11 mouse cellular contexts compared by ENCODE assay signal in genomic region chr2:27045979-27046770, GRCm38 (mm10). TPM values are rescaled to one million over a fixed set of nuclear protein-coding genes. Genes with fewer than 3 reads are reported as not detected.
A peak's percentile ranks its signal among the peaks of the same experiment; 100 is the strongest.
DNase-seq lines count a peak whose midpoint lies in the region; ATAC-seq and TF ChIP-seq lines count a peak whose summit lies in the region.
"Had no signal": no experiment of that assay in that cellular context is flagged by ENCODE, and none has a peak within 500 bp of the region (broad histone marks: within the 10 kb centered on the region; RNA-seq: fewer than 3 reads in every experiment).

No protein-coding gene starts in this region.

- TF ChIP-seq POLR2A in heart, adult 2 months (IDR thresholded peaks at IDR 0.05; ENCODE audit: insufficient read depth, low read depth, low read length): peak; percentile 36; the same call in 1 of the 2 replicates
- TF ChIP-seq POLR2A in kidney, adult 2 months (IDR thresholded peaks at IDR 0.05; ENCODE audit: low read depth, low read length): no peak

- H3K9me3 ChIP-seq in heart, embryonic 12.5 days (replicated peaks): no peaks in the 10 kb centered on the region
- no peaks in the 10 kb centered on the region for H3K9me3 ChIP-seq in forebrain, embryonic 11.5 days (ENCODE audit: control insufficient read depth, low read length)

- H3K36me3 ChIP-seq in heart, adult 2 months (ENCODE audit: control insufficient read depth, insufficient read depth, low read length): no peaks in the 10 kb centered on the region
- no peaks in the 10 kb centered on the region for H3K36me3 ChIP-seq in heart, embryonic 12.5 days
- no peaks in the 10 kb centered on the region for H3K36me3 ChIP-seq in kidney, adult 2 months (ENCODE audit: control insufficient read depth, insufficient read depth, low read length)
- H3K36me3 ChIP-seq in forebrain, embryonic 11.5 days (ENCODE audit: control insufficient read depth, insufficient read depth, low read length): no peaks in the 10 kb centered on the region

- H3K9ac ChIP-seq in heart, adult 2 months (ENCODE audit: low read depth, low read length): no peak overlapping the region
- H3K9ac ChIP-seq in heart, embryonic 12.5 days: no peak overlapping the region
- no peak overlapping the region for H3K9ac ChIP-seq in forebrain, embryonic 11.5 days (ENCODE audit: low read length)

- H3K79me2 ChIP-seq in heart, adult 2 months (replicated peaks; ENCODE audit: control insufficient read depth, insufficient read depth, low read length): no peaks in the 10 kb centered on the region

- H3K27ac ChIP-seq in heart, adult 2 months: peak overlapping the region; percentile 26; the same call in 1 of the 2 replicates
- no peak overlapping the region for H3K27ac ChIP-seq in heart, embryonic 12.5 days (ENCODE audit: poor library complexity, severe bottlenecking)
- H3K27ac ChIP-seq in kidney, adult 2 months (ENCODE audit: insufficient read depth, low read depth, low read length): peak overlapping the region; percentile 13
- H3K27ac ChIP-seq in forebrain, embryonic 11.5 days (ENCODE audit: low read depth, low read length): no peak overlapping the region

- no peak for TF ChIP-seq CTCF in heart, adult 2 months (IDR thresholded peaks at IDR 0.05)
- TF ChIP-seq CTCF in kidney, adult 2 months (conservative IDR thresholded peaks at IDR 0.05; ENCODE audit: insufficient read depth, insufficient read length, low read depth, low read length): no peak

- H3K4me1 ChIP-seq in heart, adult 2 months (ENCODE audit: control insufficient read depth, insufficient read depth, low read length): peaks cover 15% of the 10 kb centered on the region
- peaks cover 2% of the 10 kb centered on the region; the same call in 1 of the 2 replicates for H3K4me1 ChIP-seq in heart, embryonic 12.5 days (replicated peaks)
- 0 out of 2 replicates have a peak, but pooled peaks cover 3% of the 10 kb centered on the region for H3K4me1 ChIP-seq in kidney, adult 2 months (ENCODE audit: control insufficient read depth, insufficient read depth, low read length)
- no peaks in the 10 kb centered on the region for H3K4me1 ChIP-seq in forebrain, embryonic 11.5 days (replicated peaks; ENCODE audit: control insufficient read depth, insufficient read depth, low read length)

- WGBS in heart, adult 2 months: 49% methylated on average over 8 of the region's 8 CpGs
- WGBS in heart, embryonic 12.5 days: 61% methylated on average over 8 of the region's 8 CpGs
- WGBS in kidney, adult 2 months: 53% methylated on average over 8 of the region's 8 CpGs
- 69% methylated on average over 8 of the region's 8 CpGs for WGBS in forebrain, embryonic 11.5 days

- H3K4me2 ChIP-seq in heart, embryonic 12.5 days: no peak overlapping the region
- no peak overlapping the region for H3K4me2 ChIP-seq in forebrain, embryonic 11.5 days (ENCODE audit: low read depth, low read length, severe bottlenecking)

- TF ChIP-seq EP300 in heart, adult 2 months (IDR thresholded peaks at IDR 0.05; ENCODE audit: insufficient read depth, low read depth, low read length): peak; percentile 94

- intact Hi-C loops in heart, adult 2 months (cut with DNase I): no loop called here

- no peaks in the 10 kb centered on the region for H3K27me3 ChIP-seq in heart, adult 2 months (ENCODE audit: control insufficient read depth, insufficient read depth, low read length)
- 0 out of 2 replicates have a peak, but pooled peaks cover 4% of the 10 kb centered on the region for H3K27me3 ChIP-seq in heart, embryonic 12.5 days (replicated peaks)
- no peaks in the 10 kb centered on the region for H3K27me3 ChIP-seq in kidney, adult 2 months (replicated peaks; ENCODE audit: control insufficient read depth, insufficient read depth, low read length)
- no peaks in the 10 kb centered on the region for H3K27me3 ChIP-seq in forebrain, embryonic 11.5 days (ENCODE audit: control insufficient read depth, insufficient read depth, low read length)

- DNase-seq in heart, adult 2 months: peak; percentile 85 to 88
- peak; percentile 67 for DNase-seq in gastrocnemius, postnatal 10 days
- peak; percentile 82 for DNase-seq in kidney, adult 2 months
- DNase-seq in lung, postnatal 10 days: peak; percentile 93
- no peak for DNase-seq in forebrain, embryonic 11.5 days (ENCODE audit: low spot score)
- DNase-seq in spleen, adult 18-20 months: no peak
- DNase-seq in cerebellum, postnatal 36 days: no peak
- DNase-seq: cerebellum, postnatal 25 days; midbrain, embryonic 14.5 days; right cerebral cortex, adult 18-20 months had no signal

- H3K4me3 ChIP-seq in heart, adult 2 months: no peak overlapping the region
- no peak overlapping the region for H3K4me3 ChIP-seq in heart, embryonic 12.5 days
- H3K4me3 ChIP-seq in kidney, adult 2 months (ENCODE audit: insufficient read depth, low read depth, low read length): no peak overlapping the region
- no peak overlapping the region for H3K4me3 ChIP-seq in forebrain, embryonic 11.5 days (ENCODE audit: low read depth, low read length)

- no peak for ATAC-seq in heart, embryonic 12.5 days (ENCODE audit: insufficient number of reproducible peaks, low FRiP score)
- ATAC-seq in forebrain, embryonic 11.5 days (replicated peaks; ENCODE audit: low FRiP score): no peak

RNA-seq across cellular contexts. Expression of gene Slc2a6, which starts 18.4 kb away (rescaled TPM):
- under 1 TPM; 0.21 to 0.41 TPM for total RNA-seq in heart, adult 2 months (2021)
- polyA plus RNA-seq in heart, adult 2 months (2012; rRNA removed): 0.97 and 1.1 TPM in 2 replicates
- polyA plus RNA-seq in heart, embryonic 12.5 days (2016; fragmentation: Nextera tagmentation; extraction: Ambion mirVana): 0.10 and 0.47 TPM in 2 replicates
- total RNA-seq in gastrocnemius, postnatal 10 days (2021): under 1 TPM; 0.16 to 0.27 TPM
- 1.5 and 1.8 TPM in 2 replicates for polyA plus RNA-seq in kidney, adult 2 months (2012; rRNA removed)
- polyA plus RNA-seq in forebrain, embryonic 11.5 days (2014; fragmentation: Nextera tagmentation; extraction: Ambion mirVana): 1.3 and 2.2 TPM in 2 replicates

RNA-seq across cellular contexts. Expression of gene Mymk, which starts 25.8 kb away (rescaled TPM):
- total RNA-seq in heart, adult 2 months (2021): not detected
- polyA plus RNA-seq in heart, adult 2 months (2012; rRNA removed): 0.10 TPM in 1 of 2 replicates, not detected in the other
- 0.17 and 0.18 TPM in 2 replicates for polyA plus RNA-seq in heart, embryonic 12.5 days (2016; fragmentation: Nextera tagmentation; extraction: Ambion mirVana)
- total RNA-seq in gastrocnemius, postnatal 10 days (2021): 10 to 100 TPM; 51.6 to 58.5 TPM
- polyA plus RNA-seq in kidney, adult 2 months (2012; rRNA removed): 0.09 and 0.16 TPM in 2 replicates
- polyA plus RNA-seq in forebrain, embryonic 11.5 days (2014; fragmentation: Nextera tagmentation; extraction: Ambion mirVana): not detected in 2 replicates
- polyA plus RNA-seq: midbrain, embryonic 14.5 days had no signal

RNA-seq across cellular contexts. Expression of gene Adamtsl2, which starts 33.0 kb away (rescaled TPM):
- 10 to 100 TPM in 1 of 2 experiments, 1 to 10 TPM in 1; 9.2 to 18.9 TPM for total RNA-seq in heart, adult 2 months (2021)
- 27.0 and 38.7 TPM in 2 replicates for polyA plus RNA-seq in heart, adult 2 months (2012; rRNA removed)
- polyA plus RNA-seq in heart, embryonic 12.5 days (2016; fragmentation: Nextera tagmentation; extraction: Ambion mirVana): 10.9 and 12.2 TPM in 2 replicates
- 1 to 10 TPM; 3.1 to 4.8 TPM for total RNA-seq in gastrocnemius, postnatal 10 days (2021)
- 21.7 and 25.7 TPM in 2 replicates for polyA plus RNA-seq in kidney, adult 2 months (2012; rRNA removed)
- polyA plus RNA-seq in forebrain, embryonic 11.5 days (2014; fragmentation: Nextera tagmentation; extraction: Ambion mirVana): 4.0 and 4.4 TPM in 2 replicates

RNA-seq across cellular contexts. Expression of gene Cacfd1, which starts 36.4 kb away (rescaled TPM):
- 10 to 100 TPM; 44.5 to 44.7 TPM for total RNA-seq in heart, adult 2 months (2021)
- 57.7 and 82.3 TPM in 2 replicates for polyA plus RNA-seq in heart, adult 2 months (2012; rRNA removed)
- polyA plus RNA-seq in heart, embryonic 12.5 days (2016; fragmentation: Nextera tagmentation; extraction: Ambion mirVana): 40.0 and 41.6 TPM in 2 replicates
- 10 to 100 TPM; 24.0 to 26.2 TPM for total RNA-seq in gastrocnemius, postnatal 10 days (2021)
- 70.2 and 72.7 TPM in 2 replicates for polyA plus RNA-seq in kidney, adult 2 months (2012; rRNA removed)
- 103 and 109 TPM in 2 replicates for polyA plus RNA-seq in forebrain, embryonic 11.5 days (2014; fragmentation: Nextera tagmentation; extraction: Ambion mirVana)

Comparison
In these comparisons a context has a peak if more than half of its experiments do, and no peak if none do; other contexts are left out.
1. H3K27ac ChIP-seq: peak in heart, adult 2 months (single experiment) and kidney, adult 2 months (single experiment); none in heart, embryonic 12.5 days (single experiment) and forebrain, embryonic 11.5 days (single experiment).
2. DNase-seq: peak in heart, adult 2 months (2 of 2), gastrocnemius, postnatal 10 days (single experiment), kidney, adult 2 months (single experiment) and lung, postnatal 10 days (single experiment); none in forebrain, embryonic 11.5 days (single experiment), spleen, adult 18-20 months (0 of 2) and cerebellum, postnatal 36 days (0 of 2).